Mouse (Mus musculus) thymus, adult 2 months (tissue): ENCODE results near the gene Tmc3. TPM values are rescaled to one million over a fixed set of nuclear protein-coding genes. Genes with fewer than 3 reads are reported as not detected.
A peak's percentile ranks its signal among the peaks of the same experiment; 100 is the strongest.

Experiments
- DNase-seq: peaks from one replicate; pipeline ENCODE4 v3.0.0; 2021
- H3K27ac ChIP-seq: fragments of 200-500 bp; 2 replicates; pipeline ENCODE4 v1.5.1; 2012; ENCODE audit warnings: low read length, control low read depth; ENCODE audit not compliant: control insufficient read depth, insufficient read depth
- H3K27me3 ChIP-seq: fragments of 200-500 bp; 2 replicates; pipeline ENCODE4 v1.6.1; 2012; ENCODE audit warnings: mild to moderate bottlenecking, low read length, moderate library complexity, mixed read lengths; ENCODE audit not compliant: control insufficient read depth, insufficient read depth
- H3K36me3 ChIP-seq: fragments of 200-500 bp; 2 replicates; pipeline ENCODE4 v1.6.1; 2012; ENCODE audit warnings: mild to moderate bottlenecking, low read length, moderate library complexity; ENCODE audit not compliant: control insufficient read depth, insufficient read depth
- H3K4me1 ChIP-seq: fragments of 200-500 bp; replicated peaks from 2 replicates; pipeline ENCODE4 v1.6.1; 2012; ENCODE audit warnings: low read length; ENCODE audit not compliant: control insufficient read depth, insufficient read depth
- H3K4me3 ChIP-seq: fragments of 200-500 bp; 2 replicates; pipeline ENCODE4 v1.5.1; 2012; ENCODE audit warnings: mild to moderate bottlenecking, low read length, control low read depth, moderate library complexity; ENCODE audit not compliant: control insufficient read depth, insufficient read depth
- CTCF ChIP-seq: fragments of 200-500 bp; IDR thresholded peaks from 2 replicates; pipeline ENCODE4 v1.5.1; 2012; ENCODE audit warnings: mild to moderate bottlenecking, control low read depth, low read length, moderate library complexity, borderline replicate concordance; ENCODE audit not compliant: control insufficient read depth, poor library complexity, insufficient read depth; ENCODE audit errors: extremely low read depth
- POLR2A ChIP-seq: fragments of 200-500 bp; IDR thresholded peaks from 2 replicates; pipeline ENCODE4 v1.6.1; 2012; ENCODE audit warnings: mild to moderate bottlenecking, low read length, control low read depth, moderate library complexity; ENCODE audit not compliant: control insufficient read depth, poor library complexity, insufficient read depth; ENCODE audit errors: extremely low read depth
- WGBS: fragments of 180-500 bp; shearing (Covaris S2); methylation state at CpG from one replicate; pipeline ENCODE4 v1.1.7; 2018; 5-methylcytosine and 5-hydroxymethylcytosine counted together
- polyA plus RNA-seq: library from polyadenylated mRNA; depleted of rRNA; stranded (reverse); fragments of >200 nt; gene quantifications from 2 replicates; pipeline ENCODE4 v1.2.3, GENCODE M21; 2012

The Tmc3 gene
- polyA plus RNA-seq, 1 experiment: 0.54 TPM

GRCm38 (mm10) chr7:83643581-83643980 is 58.9 kb downstream of the Tmc3 start:
- peaks cover 70% of the 10 kb centered on the region for H3K36me3 ChIP-seq
- no peak overlapping the region for H3K4me3 ChIP-seq
- DNase-seq: no peak
- WGBS: 91% methylated on average over 6 of the region's 6 CpGs
- peaks cover 24% of the 10 kb centered on the region for H3K4me1 ChIP-seq
- H3K27me3 ChIP-seq: no peaks in the 10 kb centered on the region
- H3K27ac ChIP-seq: no peak overlapping the region
- TF ChIP-seq CTCF: no peak
- TF ChIP-seq POLR2A: no peak

DNA sequence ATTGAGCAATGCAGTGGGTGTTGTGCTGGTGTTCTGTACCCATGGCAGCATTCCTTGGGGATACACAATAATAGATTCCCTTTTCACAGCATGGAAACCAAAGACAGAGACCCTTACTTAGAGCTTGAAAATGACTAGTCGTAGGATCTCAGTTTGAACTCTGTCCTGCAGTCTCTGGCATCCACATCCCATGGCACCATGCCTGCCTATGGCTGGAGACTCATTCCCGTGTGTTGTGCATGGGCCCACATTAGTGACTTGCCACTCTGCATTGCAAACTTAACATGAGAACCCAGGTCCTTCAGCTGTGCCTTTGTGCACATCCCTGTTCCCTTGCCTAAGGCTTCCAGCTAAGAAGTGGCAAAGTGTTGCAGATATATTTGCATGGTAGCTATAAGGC is 60.0 kb downstream of the Tmc3 start:
- TF ChIP-seq CTCF: no peak
- TF ChIP-seq POLR2A: no peak
- peaks cover 29% of the 10 kb centered on the region for H3K4me1 ChIP-seq
- H3K27ac ChIP-seq: no peak overlapping the region
- WGBS: 93% methylated on average over 2 of the region's 2 CpGs
- H3K4me3 ChIP-seq: no peak overlapping the region
- H3K36me3 ChIP-seq: peaks cover 82% of the 10 kb centered on the region
- DNase-seq: no peak
- no peaks in the 10 kb centered on the region for H3K27me3 ChIP-seq

- Histone ChIP-seq H3K36me3 (peaks cover 89% of the 10 kb centered on the region), H3K27ac (no peak overlapping the region), H3K4me1 (peaks cover 32% of the 10 kb centered on the region), H3K27me3 (no peaks in the 10 kb centered on the region), H3K4me3 (no peak overlapping the region)
- DNase-seq: no peak
- TF ChIP-seq POLR2A: no peak
- TF ChIP-seq CTCF: no peak
- 58% methylated on average over 5 of the region's 5 CpGs for WGBS
Observed at GRCm38 (mm10) chr7:83645476-83645875, 60.7 kb downstream of the Tmc3 start.

GRCm38 (mm10) chr7:83648807-83649206 is 64.1 kb downstream of the Tmc3 start:
- Histone ChIP-seq H3K27ac (no peak overlapping the region), H3K4me1 (peaks cover 42% of the 10 kb centered on the region), H3K4me3 (peak overlapping the region; percentile 0; the same call in 1 of the 2 replicates), H3K36me3 (peaks cover 91% of the 10 kb centered on the region), H3K27me3 (no peaks in the 10 kb centered on the region)
- WGBS: 81% methylated on average over 7 of the region's 7 CpGs
- DNase-seq: no peak
- TF ChIP-seq POLR2A (no peak), CTCF (no peak)

DNA sequence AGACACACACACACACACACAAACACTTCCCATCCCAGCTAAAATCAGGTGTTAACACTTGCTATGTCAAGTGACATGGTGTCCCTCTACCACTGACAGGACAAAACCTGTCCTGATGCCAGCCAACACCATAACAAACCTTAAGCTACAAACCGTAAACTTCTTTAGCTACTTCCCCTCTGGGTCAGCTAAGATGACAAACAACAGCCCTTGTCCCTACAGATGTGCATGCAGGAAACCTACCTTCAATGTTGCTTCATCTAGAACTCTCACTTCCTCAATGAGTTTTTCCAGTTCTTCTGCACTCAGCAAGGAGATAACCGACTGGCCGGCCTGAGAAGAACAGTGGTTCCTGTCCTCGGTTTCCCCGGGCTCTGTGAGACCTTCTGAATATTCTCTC is 65.9 kb downstream of the Tmc3 start:
- H3K27me3 ChIP-seq: no peaks in the 10 kb centered on the region
- DNase-seq: no peak
- H3K4me1 ChIP-seq: peaks cover 44% of the 10 kb centered on the region
- H3K27ac ChIP-seq: peak overlapping the region; percentile 37
- WGBS: 14% methylated on average over 5 of the region's 5 CpGs
- TF ChIP-seq CTCF: no peak
- no peak for TF ChIP-seq POLR2A
- H3K36me3 ChIP-seq: peaks cover 73% of the 10 kb centered on the region
- H3K4me3 ChIP-seq: peak overlapping the region; percentile 48

- Histone ChIP-seq H3K4me3 (peak overlapping the region; percentile 63), H3K27ac (peak overlapping the region; percentile 40; the same call in 1 of the 2 replicates), H3K4me1 (peaks cover 41% of the 10 kb centered on the region), H3K36me3 (peaks cover 54% of the 10 kb centered on the region), H3K27me3 (no peaks in the 10 kb centered on the region)
- no peak for DNase-seq
- 31% methylated on average over 5 of the region's 5 CpGs for WGBS
- TF ChIP-seq CTCF (no peak; the same call in 1 of the 2 replicates), POLR2A (no peak)
Observed at GRCm38 (mm10) chr7:83652498-83652897, 67.8 kb downstream of the Tmc3 start.

DNA sequence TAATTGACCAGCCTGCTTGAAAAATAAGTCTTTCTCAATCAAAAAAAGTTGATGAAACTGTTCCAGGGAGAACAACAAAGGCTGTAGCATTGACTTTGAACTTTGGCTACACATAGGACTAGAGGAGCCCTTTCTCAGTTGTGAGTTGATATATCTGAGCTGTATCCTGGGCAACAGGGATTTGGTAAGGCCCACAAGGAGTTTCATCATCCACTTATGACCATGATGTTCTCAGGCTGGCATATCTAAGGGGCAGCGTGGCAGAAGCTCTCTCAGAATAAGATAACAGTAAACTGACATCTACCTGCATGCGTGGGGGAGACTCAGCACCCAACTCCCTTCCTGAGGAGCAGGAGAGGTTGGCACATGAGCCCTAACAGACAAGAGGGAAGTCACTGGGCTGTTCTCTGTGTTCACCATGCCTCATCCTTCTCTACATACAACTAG is 68.9 kb downstream of the Tmc3 start:
- Histone ChIP-seq H3K4me3 (peak overlapping the region; percentile 47), H3K36me3 (peaks cover 43% of the 10 kb centered on the region), H3K4me1 (peaks cover 40% of the 10 kb centered on the region), H3K27me3 (no peaks in the 10 kb centered on the region), H3K27ac (peak overlapping the region; percentile 95)
- 11% methylated on average over 2 of the region's 2 CpGs for WGBS
- TF ChIP-seq CTCF (no peak), POLR2A (no peak)
- no peak for DNase-seq
